Mouse (Mus musculus) bone marrow, adult 2 months (tissue): Measurements from ENCODE around the gene Esrrg. TPM values are rescaled to one million over a fixed set of nuclear protein-coding genes. Genes with fewer than 3 reads are reported as not detected.

ENCODE experiments used
- H3K27ac ChIP-seq: fragments of 200-500 bp; 2 replicates; pipeline ENCODE4 v1.5.1; 2012; ENCODE audit warnings: low read depth, mild to moderate bottlenecking, control low read depth, inconsistent platforms, low read length; ENCODE audit not compliant: control insufficient read depth, poor library complexity, insufficient read depth
- H3K4me1 ChIP-seq: fragments of 200-500 bp; 2 replicates; pipeline ENCODE4 v1.6.1; 2011; ENCODE audit warnings: low read length; ENCODE audit not compliant: control insufficient read depth, insufficient read depth
- H3K4me3 ChIP-seq: fragments of 200-500 bp; replicated peaks from 2 replicates; pipeline ENCODE3; 2011; ENCODE audit warnings: mild to moderate bottlenecking, low read depth, low read length, control low read depth; ENCODE audit not compliant: control insufficient read depth
- CTCF ChIP-seq: fragments of 200-500 bp; IDR thresholded peaks from 2 replicates; pipeline ENCODE4 v1.5.1; 2011; ENCODE audit warnings: low read length, control low read depth; ENCODE audit not compliant: control insufficient read depth, insufficient read depth
- POLR2A ChIP-seq: fragments of 200-500 bp; IDR thresholded peaks from 2 replicates; pipeline ENCODE4 v1.6.1; 2011; ENCODE audit warnings: low read depth, mild to moderate bottlenecking, control low read depth, low read length, borderline replicate concordance; ENCODE audit not compliant: control insufficient read depth
- WGBS: fragments of 180-500 bp; shearing (Covaris S2); methylation state at CpG from one replicate; pipeline ENCODE4 v1.1.7; 2018; 5-methylcytosine and 5-hydroxymethylcytosine counted together
- polyA plus RNA-seq: library from polyadenylated mRNA; stranded (reverse); fragments of >200 nt; gene quantifications from 2 replicates; pipeline ENCODE4 v1.2.4, GENCODE M21; 2011; ENCODE audit warnings: low replicate concordance; ENCODE audit not compliant: missing spikeins, insufficient read depth, insufficient read length

The Esrrg gene
- polyA plus RNA-seq, 1 experiment, result not detected

- Histone ChIP-seq H3K27ac (no peak overlapping the region), H3K4me1 (no peaks in the 10 kb centered on the region), H3K4me3 (no peak overlapping the region)
- 67% methylated on average over 4 of the region's 4 CpGs for WGBS
- no peak for TF ChIP-seq CTCF
- no peak for TF ChIP-seq POLR2A
These were observed 422.7 kb downstream of the Esrrg start for GRCm38 (mm10) chr1:188031276-188031675.

- no peak overlapping the region for H3K27ac ChIP-seq
- TF ChIP-seq POLR2A (no peak), CTCF (no peak)
- 4% methylated on average over 8 of the region's 8 CpGs for WGBS
These were observed 427.4 kb downstream of the Esrrg start for GRCm38 (mm10) chr1:188035957-188036356.

GRCm38 (mm10) chr1:188046691-188047121 is 438.1 kb downstream of the Esrrg start:
- 71% methylated on average over 6 of the region's 6 CpGs for WGBS
- Histone ChIP-seq H3K27ac (no peak overlapping the region), H3K4me3 (no peak overlapping the region)

More at GRCm38 (mm10) chr1:188035957-188036356, 427.4 kb downstream of the Esrrg start:
- H3K4me3 ChIP-seq, result no peak overlapping the region
- H3K4me1 ChIP-seq, result no peaks in the 10 kb centered on the region

GRCm38 (mm10) chr1:188047148-188047547 is 438.6 kb downstream of the Esrrg start:
- H3K27ac ChIP-seq, result no peak overlapping the region
- no peak overlapping the region for H3K4me3 ChIP-seq
- H3K4me1 ChIP-seq, result no peaks in the 10 kb centered on the region
- TF ChIP-seq CTCF (no peak), POLR2A (no peak)
- 59% methylated on average over 3 of the region's 3 CpGs for WGBS

More at GRCm38 (mm10) chr1:188046691-188047121, 438.1 kb downstream of the Esrrg start:
- H3K4me1 ChIP-seq, result no peaks in the 10 kb centered on the region
- TF ChIP-seq CTCF, result no peak
- TF ChIP-seq POLR2A, result no peak

- Histone ChIP-seq H3K4me3 (no peak overlapping the region), H3K27ac (no peak overlapping the region), H3K4me1 (no peaks in the 10 kb centered on the region)
- TF ChIP-seq POLR2A, result no peak
- TF ChIP-seq CTCF, result no peak
- 27% methylated on average over 3 of the region's 3 CpGs for WGBS
These were observed 447.3 kb downstream of the Esrrg start for GRCm38 (mm10) chr1:188055888-188056287.

- H3K27ac ChIP-seq, result no peak overlapping the region
- 71% methylated on average over 4 of the region's 4 CpGs for WGBS
- no peak overlapping the region for H3K4me3 ChIP-seq
- TF ChIP-seq CTCF, result no peak
- TF ChIP-seq POLR2A, result no peak
- H3K4me1 ChIP-seq, result no peaks in the 10 kb centered on the region
These were observed 449.3 kb downstream of the Esrrg start for GRCm38 (mm10) chr1:188057892-188058291.

GRCm38 (mm10) chr1:188059006-188059405 is 450.4 kb downstream of the Esrrg start:
- WGBS, result 81% methylated on average over 6 of the region's 6 CpGs
- TF ChIP-seq CTCF (no peak), POLR2A (no peak)
- H3K27ac ChIP-seq, result no peak overlapping the region
- H3K4me3 ChIP-seq, result no peak overlapping the region
- no peaks in the 10 kb centered on the region for H3K4me1 ChIP-seq

- Histone ChIP-seq H3K27ac (no peak overlapping the region), H3K4me1 (no peaks in the 10 kb centered on the region), H3K4me3 (no peak overlapping the region)
- TF ChIP-seq CTCF, result no peak
- TF ChIP-seq POLR2A, result no peak
- 84% methylated on average over 7 of the region's 7 CpGs for WGBS
These were observed 451.9 kb downstream of the Esrrg start for GRCm38 (mm10) chr1:188060493-188060892.

- 69% methylated on average over 9 of the region's 9 CpGs for WGBS
- Histone ChIP-seq H3K27ac (no peak overlapping the region), H3K4me1 (no peaks in the 10 kb centered on the region), H3K4me3 (no peak overlapping the region)
- no peak for TF ChIP-seq POLR2A
- no peak for TF ChIP-seq CTCF
These were observed 460.2 kb downstream of the Esrrg start for GRCm38 (mm10) chr1:188068833-188069232.
